Mouse (Mus musculus): ENCODE data around the gene Hdac7.

Hdac7 gene

DNA sequence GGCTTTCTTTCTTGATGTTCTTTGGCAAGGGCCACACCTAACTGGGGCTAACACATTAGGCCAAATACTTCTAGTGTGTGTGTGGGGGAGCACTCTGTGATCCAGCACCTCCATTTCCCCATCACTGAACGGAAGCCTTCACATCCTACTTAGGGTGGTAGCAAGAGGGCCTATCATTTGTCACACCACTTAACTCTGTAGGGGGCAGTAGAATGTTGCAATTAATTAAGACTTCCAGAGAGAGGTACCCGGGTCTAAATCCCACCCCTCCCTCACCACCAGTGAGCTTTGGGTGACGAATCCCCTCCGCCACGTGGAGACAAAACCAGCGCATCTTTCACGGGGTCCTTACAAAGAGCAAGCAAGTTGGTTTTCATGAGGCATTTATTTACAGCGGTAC, 9.8 kb upstream of the Hdac7 start:
- no peak for DNase-seq

DNA sequence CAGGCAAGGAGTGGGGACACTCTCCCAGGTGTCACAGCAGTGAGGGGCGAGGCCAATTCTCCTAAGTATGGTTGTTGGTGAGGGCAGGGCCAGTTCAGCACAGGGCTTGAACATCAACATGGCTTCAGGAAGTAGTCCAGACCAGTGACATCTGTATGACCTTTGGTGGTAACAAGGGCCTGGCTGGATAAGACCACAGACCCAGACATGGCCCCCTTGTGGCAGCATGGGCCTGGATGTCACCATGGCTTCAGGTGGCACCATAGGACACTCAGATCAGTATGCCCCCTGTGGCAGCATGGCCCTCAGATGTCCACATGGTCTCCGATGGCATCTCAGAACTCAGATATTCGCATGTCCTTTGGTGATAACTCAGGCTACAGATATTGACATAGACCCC, 8.0 kb upstream of the Hdac7 start:
- no peak for DNase-seq

DNA sequence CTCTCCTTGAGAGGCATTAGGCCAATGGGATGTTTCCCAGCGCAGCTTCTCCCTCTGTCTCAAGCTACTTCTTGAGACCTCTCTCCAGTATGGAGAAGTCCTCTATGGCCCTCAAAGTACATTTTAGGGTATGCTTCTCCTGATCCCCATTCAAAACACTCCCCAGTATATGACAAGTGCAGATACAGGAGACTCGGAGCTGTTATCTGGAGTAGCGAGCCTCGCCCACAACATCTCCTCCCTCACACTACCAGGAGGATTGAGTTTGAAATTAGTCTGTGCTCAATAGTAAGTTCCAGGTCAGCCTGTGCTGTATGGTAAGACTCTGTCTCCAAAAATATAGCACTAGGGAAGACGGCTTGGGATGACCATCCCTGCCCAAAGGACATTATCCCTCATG, 6.7 kb upstream of the Hdac7 start:
- no peak for DNase-seq

DNA sequence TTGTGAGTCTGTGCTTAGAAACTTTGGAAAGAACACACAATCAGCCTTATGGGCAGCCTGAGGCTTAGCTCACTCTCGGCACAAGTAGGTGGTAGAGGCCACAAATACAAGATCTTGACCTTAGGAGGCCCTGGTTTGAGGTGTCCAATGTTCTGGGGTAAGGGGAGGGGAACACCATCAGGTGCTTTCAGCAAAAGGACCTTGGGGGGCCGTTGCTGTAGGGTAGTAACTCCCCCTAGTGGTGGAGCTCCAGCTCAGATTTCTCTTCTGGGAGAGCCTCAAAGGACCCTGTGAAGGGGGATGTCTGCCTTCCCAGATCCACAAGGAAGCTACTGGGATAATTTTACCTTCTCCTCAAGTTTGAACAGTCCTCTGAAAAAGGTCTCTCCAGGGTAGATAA, 6.1 kb upstream of the Hdac7 start:
- no peak for DNase-seq

DNA sequence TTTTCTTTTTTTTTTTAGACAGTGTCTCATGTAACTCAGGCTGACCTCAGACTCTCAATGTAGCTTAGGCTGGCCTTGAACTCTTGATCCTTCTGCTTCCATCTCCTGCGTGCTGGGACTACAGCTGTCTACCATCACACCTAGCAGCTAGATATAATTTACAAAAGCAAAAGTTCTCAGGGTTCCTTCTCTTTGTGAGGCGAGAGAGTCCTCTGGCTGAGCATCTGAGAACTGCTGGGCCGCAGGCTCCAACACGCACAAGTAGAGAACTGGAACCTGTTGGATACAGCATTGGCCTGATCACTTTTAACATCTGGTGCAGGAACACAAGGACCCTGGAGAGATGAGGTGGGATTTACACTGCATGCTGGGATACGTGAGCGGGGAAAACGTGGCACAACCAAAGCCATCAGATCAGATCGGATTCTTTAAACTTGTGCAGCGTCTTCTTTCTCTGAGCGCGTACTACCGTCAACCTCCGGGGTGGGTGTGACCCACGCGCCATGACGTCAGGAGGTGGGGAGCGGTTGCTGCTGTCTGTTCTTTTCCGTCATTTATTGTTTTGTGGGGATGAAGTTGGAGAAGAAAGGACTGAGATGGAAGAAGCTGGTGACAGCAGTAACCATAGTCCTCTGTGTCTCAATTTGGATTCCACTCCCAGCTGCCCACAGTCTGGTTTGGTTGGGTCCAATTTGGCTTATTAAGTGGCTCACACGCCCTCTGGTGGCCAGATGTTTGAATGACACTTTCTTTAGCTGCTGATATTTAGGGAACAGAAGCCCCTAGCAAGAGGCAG, 5.0 kb upstream of the Hdac7 start:
- DNase-seq: peak; percentile 79

DNA sequence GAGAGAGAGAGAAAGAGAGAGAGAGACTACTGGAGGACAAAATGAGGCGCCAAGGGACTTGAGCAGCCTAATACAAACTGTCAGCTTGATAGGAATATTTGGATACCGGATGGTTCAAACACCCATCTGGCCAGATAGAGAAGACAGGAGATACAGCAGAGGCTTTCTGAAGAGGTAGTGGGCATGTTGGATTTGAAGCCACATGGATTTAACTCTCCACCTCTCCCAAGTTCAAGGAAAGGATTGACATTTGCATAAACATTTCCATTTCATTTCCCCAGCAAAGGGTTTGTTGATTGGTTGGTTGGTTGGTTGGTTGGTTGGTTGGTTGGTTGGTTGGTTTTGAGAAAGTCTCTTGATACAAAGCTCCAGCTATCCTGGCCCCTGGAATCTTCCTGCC, 3.6 kb upstream of the Hdac7 start:
- DNase-seq: no peak

DNA sequence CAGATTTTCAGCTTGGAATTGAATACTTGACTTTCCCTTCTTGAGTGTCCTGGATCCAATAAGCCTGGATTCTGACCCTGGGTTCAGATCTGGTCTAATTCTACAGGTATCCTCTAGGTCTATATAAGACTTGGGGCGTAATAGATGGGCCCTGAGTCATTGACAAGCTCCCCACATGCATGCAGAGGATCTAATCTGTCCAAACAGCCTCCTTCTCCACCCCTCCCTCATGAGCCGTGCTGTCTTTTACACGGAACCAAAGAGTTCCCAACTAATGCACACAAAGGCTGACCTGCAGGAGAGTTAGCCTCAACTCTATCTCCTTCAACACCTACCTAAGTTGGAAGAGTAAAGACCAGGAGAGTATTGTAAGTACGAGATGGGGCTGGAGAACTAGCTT, 3.0 kb upstream of the Hdac7 start:
- DNase-seq: no peak

DNA sequence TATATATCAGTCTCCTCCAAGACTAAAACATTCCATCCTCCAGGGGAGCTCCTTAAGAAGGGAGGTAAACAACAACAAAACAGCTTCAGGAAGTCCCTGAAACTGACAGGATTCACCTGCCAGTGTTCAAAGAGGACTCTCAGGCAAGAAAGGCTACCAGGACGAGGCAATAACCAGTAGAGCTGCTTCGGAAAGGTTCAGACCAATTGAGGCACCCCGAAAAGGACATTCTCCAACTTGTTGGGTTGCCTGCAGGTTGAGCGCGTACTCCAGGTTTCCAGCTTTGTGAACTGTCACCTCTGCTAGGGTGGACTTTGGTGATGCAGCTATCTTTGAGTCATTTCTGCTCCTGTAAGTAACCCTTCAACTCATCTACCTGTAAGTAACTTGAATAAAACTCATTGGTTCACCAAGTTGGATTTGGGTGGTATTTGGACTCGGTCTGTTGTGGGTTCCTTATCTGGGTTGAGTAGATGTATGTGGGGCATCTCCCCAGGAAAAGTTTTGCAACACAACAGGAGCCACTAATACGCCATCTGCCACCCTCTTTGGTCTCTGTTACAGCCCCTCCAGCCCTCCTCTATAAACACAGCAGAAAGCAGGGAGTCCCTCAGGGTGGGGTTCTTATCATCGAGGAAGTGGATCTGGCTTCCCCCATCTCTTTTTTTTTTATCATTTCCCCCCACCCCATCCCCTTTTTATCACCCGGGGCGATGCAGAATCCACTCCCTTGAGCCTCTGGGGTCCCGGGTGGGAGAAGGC, 2.0 kb upstream of the Hdac7 start:
- no peak for DNase-seq

DNA sequence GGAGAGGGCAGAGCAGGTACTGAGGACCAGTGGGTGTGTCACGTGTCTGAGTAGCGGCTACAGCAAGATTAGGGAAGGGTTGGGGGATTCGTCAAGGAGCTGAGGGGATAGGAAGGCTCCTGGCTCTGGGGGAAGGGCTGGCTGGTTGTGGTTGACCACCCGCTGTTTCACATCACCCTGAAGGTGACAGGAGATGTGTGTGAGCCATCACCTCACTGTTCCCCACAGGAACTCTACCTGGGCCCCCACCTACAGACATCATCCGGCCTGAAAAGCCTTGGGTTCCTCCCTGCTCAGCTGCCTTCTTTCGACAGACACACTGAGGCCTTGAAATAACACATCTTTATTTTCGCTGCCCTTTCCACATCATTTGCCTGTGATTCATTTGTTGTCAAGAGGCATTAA, 1.1 kb downstream of the Hdac7 start:
- DNase-seq: no peak

DNA sequence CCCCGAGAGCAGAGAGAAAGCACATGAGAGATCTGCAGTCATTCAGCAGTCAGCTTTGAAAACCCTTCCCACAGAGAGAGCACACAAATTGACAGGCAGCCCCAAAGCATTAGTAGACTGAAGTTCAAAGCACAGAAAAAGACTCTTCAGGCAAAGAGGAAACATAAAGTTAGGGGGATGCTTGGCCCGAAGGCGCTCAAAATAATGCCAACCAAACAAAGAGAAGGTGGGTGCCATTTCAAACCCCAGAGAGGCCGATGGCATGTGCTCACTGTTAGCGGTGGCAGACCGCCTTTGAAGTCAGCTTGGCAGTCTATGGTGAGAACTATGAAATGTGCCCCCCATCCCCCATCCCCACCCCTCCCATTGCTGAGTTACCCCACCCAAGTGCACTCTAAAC, 2.2 kb downstream of the Hdac7 start:
- no peak for DNase-seq

DNA sequence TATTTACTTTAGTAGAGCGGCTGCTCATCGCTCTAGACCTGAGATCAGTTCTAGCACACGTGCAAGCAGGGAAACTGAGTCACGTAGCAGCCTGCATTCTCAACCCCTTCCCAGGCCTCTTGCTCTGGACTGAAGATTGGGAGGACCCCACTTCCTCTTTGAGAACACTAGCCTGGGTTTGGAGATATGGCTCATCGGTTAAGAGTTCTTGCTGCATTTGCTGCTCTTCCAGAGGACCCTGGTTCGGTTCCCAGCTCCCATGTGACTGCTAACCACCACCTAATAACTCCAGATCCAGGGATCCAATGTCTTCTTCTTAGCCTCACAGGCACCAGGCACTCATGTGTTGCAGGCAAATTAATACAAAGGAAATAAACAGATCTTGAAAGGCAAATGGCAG, 2.9 kb downstream of the Hdac7 start:
- DNase-seq: no peak

DNA sequence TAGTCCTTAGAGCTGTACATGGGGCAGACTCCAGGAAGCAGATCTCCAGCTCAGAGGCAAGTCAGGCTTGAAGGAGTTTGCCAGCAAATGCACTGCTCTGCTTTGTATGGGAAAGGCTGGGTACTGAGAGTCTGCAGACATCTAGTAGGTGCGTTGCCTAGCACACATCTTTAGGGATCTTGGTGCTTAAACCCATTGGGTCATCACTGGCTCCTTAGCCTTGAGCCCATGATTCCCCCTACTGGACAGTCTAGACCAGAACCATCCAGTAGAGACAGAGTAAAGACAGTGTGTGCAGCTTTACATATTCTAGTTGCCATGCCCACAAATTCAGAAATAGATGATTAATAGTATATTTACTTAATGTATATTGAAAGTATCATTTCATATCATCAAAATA, 3.5 kb downstream of the Hdac7 start:
- DNase-seq: no peak

DNA sequence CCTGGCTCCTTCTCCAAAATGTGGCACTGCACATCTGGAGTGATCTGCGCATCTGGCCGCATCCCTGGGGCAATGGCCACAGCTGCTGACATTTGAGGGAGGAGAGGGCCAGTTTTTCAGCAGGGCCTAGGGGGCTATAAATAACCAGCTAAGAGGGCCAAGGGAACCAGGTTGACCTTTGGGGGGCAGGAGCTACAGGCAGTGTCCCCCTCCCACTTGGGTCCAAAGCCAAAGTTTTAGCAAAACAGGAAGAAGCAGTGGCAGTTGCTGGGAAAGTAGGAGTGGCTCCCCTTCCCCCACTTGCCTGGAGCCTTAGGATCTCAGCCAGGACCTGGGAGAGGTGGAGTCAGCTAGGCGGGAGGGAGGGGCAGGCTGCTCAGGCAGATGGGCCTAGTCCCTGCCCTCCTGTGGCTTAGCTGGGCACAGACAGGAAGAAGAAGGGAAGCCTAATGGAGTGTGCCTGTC, 4.3 kb downstream of the Hdac7 start:
- DNase-seq: no peak

DNA sequence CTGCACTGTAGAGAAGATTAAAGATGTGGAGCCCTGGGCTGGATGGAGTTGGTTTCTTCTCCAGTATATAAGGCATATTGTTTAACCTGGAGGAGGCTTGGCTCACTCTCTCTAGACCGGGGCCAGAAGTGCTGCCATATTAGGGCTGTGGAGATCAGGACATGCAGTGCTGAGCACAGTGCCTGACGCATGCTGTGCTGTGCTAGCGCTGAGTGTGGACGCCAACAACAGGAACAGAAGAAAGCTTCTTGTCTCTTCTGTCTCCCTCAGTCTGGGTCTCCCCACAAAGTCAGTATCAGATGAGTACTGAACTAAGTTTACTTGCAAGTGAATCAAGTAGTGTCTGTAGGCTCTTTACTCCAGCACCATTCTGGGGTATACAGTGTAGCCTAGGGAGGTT, 4.8 kb downstream of the Hdac7 start:
- DNase-seq: no peak

DNA sequence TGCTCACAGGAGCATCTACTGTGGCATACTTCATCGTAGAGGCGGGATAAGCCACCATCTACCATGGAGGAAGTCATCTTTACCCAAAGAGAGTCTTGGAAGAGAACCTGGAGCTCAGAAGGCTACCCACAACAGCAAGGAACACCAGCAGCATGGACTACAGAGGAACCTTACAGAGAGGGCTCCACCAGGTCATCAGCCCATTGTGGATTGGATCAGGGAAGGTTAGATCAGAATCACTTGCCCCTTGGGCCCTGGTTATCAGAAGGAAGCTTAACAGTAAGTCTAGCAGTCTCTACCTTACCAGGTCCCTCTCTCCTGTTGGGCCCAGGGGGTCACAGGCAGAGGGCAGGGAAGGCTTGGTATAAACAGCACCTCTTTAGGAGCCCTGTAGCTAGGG, 5.3 kb downstream of the Hdac7 start:
- DNase-seq: no peak

DNA sequence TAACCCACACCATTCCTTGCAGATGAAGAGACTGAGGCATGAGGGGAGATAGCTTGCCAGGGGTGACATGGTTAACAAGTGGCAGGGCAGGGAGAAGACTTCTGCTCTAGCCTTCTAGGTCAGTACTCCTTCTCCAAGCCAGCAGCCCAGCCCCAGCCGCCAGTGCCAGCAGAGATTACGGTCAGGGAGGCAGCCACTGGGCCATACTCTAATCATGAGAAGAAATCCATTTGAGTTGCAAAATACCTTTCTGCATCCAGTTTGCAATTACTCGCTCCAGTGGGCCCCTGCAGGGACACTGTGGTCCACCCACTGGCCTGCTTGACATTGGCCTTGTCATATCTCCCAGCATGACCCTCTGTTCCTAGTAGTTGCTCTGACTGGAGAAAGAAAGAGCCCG, 5.9 kb downstream of the Hdac7 start:
- DNase-seq: no peak

DNA sequence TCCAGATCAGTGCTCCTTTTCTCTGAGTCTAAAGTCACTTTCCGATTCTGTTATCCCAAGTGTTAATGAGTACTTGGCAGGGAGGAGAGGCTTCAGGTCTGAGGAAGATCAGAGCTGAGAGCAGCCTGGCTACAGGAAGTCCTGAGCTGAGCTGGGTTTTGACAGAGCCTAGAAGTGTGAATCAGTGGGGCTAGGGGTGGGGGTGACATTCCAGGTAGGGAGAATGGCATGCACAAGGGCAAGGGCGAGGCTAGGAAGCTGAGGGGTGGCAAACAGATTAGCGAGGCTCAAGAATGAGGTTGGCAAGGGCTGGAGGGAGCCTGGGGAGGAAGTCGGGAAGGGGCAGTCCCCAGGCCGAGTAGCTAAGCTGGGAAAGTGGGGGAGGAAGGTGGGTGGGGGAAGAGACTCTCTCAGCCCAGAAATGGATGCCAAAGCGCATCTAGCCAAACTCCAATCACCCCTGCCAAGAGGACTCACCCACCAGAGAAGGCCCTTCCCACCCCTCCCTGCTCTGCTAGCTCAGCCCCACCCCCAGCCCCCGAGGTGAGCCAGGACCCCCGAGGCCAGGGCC, 6.7 kb downstream of the Hdac7 start:
- no peak for DNase-seq

DNA sequence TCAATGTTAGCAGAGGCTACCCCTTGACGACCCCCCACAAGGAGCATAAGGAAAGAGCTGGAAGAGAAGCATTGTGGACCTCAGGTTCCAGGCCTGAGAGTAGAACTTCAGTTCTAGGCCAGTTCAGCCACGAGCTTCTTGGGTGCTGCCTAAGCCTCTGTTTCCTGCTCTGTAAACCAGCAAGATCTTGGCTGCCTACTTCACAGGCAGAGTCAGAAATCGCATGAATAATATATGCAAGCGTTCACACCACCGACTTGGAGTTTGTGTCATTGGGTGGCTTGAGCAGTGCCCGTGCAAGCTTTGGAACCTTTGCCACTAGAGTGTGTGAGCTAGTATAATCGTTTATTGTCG, 7.4 kb downstream of the Hdac7 start:
- no peak for DNase-seq

DNA sequence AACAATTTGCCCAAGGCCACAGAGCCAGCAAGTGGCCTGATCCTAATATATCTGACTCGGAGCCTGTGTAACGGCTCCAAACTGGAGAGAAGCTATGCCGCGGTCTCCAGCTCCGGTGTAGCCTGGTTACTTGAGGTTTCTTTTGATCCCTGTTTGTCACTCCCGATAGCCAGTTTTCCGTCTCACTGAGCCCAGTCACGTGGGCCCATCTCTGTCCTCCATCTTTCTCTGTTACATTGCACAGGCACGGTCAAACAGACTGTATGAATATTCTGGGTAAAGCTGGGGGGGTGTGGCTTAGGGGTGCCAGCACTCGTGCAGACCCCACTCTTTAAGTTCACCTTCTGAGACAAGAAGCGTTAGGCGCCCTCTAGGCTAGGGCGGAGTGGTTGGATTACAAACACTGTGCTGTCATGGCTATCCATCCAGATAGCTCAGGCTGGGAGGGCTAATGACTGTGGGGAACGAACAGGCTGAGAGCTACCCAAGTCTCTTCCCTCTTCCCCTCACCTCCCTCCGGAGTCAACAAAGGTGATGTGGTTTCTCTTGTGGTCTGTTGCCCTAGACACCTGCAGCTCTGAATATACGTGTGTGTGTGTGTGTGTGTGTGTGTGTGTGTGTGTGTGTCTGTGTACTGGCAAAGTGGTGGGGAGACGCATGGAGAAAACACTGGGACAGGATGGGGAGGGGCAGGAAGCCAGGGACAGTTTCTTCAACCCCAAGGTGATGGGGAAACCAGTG, 8.0 kb downstream of the Hdac7 start:
- no peak for DNase-seq

DNA sequence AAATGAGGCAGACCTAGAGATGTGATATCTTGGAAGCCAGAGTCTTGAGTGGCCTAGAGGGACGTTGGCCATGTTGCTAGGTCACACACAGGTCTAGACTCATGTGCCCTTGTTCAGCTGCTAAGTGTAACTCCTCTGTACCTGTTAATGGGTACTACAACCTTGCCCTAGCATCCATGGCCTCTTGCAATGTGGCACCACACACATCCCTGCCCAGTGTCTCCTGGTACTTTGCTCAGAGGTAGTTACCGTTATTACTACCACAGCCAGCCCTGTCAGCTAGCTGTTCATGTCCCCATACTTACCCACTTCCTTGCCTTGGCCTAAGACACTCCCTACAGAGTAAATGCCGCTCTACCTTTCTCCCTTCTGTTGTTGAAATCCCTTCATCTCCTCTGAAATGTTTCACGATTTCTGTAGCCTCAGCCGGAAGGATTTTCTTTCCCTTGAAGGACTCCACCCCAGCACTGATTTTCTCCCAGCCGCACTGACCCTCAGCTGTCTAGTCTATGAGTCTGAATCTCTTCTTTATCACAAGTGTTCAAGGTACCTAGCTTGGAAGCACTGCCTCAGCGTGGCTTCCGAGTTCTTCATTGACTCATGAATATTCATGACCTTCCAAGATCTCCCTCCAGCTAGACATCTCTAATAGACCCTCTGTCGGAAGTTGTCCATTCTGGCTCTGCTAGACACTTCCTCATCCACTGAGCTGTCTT, 11.4 kb downstream of the Hdac7 start:
- no peak for DNase-seq

DNA sequence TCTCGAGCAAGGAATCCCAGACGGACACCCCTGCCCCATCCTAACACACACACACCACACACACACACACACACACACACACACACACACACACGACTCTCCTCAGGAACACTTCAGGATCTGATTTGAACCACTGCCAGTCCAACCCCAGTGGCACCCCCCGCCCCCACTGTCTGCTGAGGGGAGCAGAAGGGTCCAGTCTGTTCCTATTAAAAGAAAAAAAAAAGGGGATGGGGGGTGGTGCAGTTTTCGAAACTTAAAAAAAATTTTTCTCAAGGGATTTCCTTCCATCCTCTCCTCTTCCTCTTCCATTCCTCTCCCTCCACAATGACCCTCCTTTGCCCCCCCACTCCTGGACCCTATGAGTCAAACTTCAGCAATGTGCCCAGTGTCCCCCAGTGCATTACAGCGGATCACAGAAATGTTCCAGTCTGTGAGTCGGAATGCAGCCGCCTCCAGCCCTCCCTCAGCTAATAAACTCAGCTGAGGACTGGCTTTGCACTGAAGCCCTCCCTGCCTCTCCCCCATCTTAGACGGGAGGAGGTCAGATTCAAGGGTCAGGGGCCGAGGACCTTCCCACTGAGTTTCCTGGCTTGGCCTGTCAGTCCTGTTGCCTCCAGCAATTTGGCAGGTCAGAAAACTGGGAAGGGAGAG, 12.2 kb downstream of the Hdac7 start:
- peak; percentile 33 for DNase-seq

DNA sequence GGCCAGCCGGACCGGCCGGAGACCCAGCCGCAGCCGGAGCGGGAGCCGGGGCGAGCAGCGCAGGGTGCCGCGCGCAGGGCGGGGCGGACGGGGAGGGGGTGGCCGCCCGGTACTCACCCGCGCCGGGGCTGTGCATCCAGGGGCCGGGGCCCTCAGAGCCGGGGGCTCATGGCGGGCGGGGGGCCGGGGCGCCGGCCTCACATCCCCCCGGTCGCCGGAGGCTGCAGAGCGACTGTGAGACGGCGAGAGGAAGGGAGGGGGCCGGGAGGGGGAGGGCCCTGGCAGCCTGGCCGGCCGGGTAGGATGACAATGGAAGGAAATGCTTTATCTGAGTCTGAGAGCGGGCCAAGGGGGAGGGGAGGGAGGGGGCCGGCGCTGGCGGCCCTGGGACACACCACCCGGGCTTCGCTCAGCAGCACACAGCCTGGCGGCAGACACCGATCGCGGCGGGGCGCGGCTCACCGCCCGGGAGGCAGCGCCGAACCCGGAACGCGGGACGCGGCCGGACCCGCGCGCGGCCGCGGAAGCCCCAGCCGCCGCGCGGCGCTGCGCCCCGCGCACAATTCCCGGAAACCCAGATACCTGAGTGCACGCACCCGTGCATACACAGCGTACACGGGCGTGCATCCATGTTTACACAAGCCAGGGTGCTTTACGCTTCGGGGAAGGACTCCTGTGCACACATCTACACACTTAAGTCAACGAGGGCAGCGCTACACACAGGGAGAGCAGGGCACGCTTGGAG, 12.9 kb downstream of the Hdac7 start:
- DNase-seq: peak; percentile 71

Data from right cerebral cortex, postnatal 4 days (tissue).